Mouse (Mus musculus) embryonic facial prominence, embryonic 13.5 days (tissue): ENCODE data around the gene Lhcgr. TPM values are rescaled to one million over a fixed set of nuclear protein-coding genes. Genes with fewer than 3 reads are reported as not detected.
A peak's percentile ranks its signal among the peaks of the same experiment; 100 is the strongest.

Experiments used
- ATAC-seq: fragments of 200-750 bp; cut with Nextera tagmentation; 2 replicates; pipeline ENCODE4 v1.8.0; 2017; ENCODE audit warnings: low read depth; ENCODE audit not compliant: insufficient number of reproducible peaks, insufficient read depth, low FRiP score, low TSS enrichment
- H3K27ac ChIP-seq: fragments of 300-500 bp; sonication (generic); 2 replicates; pipeline ENCODE4 v1.5.1; 2015; ENCODE audit warnings: moderate library complexity, mild to moderate bottlenecking, inconsistent platforms
- H3K27me3 ChIP-seq: fragments of 300-500 bp; sonication (generic); 2 replicates; pipeline ENCODE4 v1.6.1; 2015; ENCODE audit warnings: mild to moderate bottlenecking, inconsistent platforms
- H3K36me3 ChIP-seq: fragments of 300-500 bp; sonication (generic); 2 replicates; pipeline ENCODE4 v1.6.1; 2015; ENCODE audit warnings: mild to moderate bottlenecking, inconsistent platforms
- H3K4me1 ChIP-seq: fragments of 300-500 bp; sonication (generic); 2 replicates; pipeline ENCODE4 v1.6.1; 2015; ENCODE audit warnings: inconsistent platforms
- H3K4me2 ChIP-seq: fragments of 300-500 bp; sonication (generic); 2 replicates; pipeline ENCODE4 v1.6.1; 2015; ENCODE audit warnings: moderate library complexity, mild to moderate bottlenecking, inconsistent platforms
- H3K4me3 ChIP-seq: fragments of 300-500 bp; sonication (generic); 2 replicates; pipeline ENCODE4 v1.5.1; 2015; ENCODE audit warnings: mild to moderate bottlenecking, inconsistent platforms
- H3K9ac ChIP-seq: fragments of 300-500 bp; sonication (generic); 2 replicates; pipeline ENCODE4 v1.6.1; 2015; ENCODE audit warnings: mild to moderate bottlenecking, inconsistent platforms
- H3K9me3 ChIP-seq: fragments of 300-500 bp; sonication (generic); 2 replicates; pipeline ENCODE4 v1.6.1; 2016; ENCODE audit warnings: inconsistent platforms
- WGBS: fragments of 180-500 bp; shearing (Covaris S2); methylation state at CpG from one replicate; pipeline ENCODE4 v1.1.7; 2015; ENCODE audit warnings: mixed read lengths; 5-methylcytosine and 5-hydroxymethylcytosine counted together
- polyA plus RNA-seq: library from polyadenylated mRNA; unstranded; fragments of >200 nt; fragmentation: Nextera tagmentation; extraction: Ambion mirVana; gene quantifications from 2 replicates; pipeline ENCODE4 v1.2.1, GENCODE M21; 2015

The Lhcgr gene
- polyA plus RNA-seq, 1 experiment from 2014 or later = 0.10 TPM

- Histone ChIP-seq H3K9me3 (no peaks in the 10 kb centered on the region), H3K4me2 (no peak overlapping the region), H3K4me1 (peaks cover under 1% of the 10 kb centered on the region; the same call in 1 of the 2 replicates), H3K4me3 (no peak overlapping the region), H3K36me3 (no peaks in the 10 kb centered on the region), H3K27ac (no peak overlapping the region), H3K9ac (no peak overlapping the region), H3K27me3 (no peaks in the 10 kb centered on the region)
- no peak for ATAC-seq
- WGBS = 27% methylated on average over 6 of the region's 6 CpGs
These were observed 89.4 kb downstream of the Lhcgr start for GRCm38 (mm10) chr17:88702345-88702744.

- no peak overlapping the region for H3K4me2 ChIP-seq
- H3K9me3 ChIP-seq = no peaks in the 10 kb centered on the region
- H3K36me3 ChIP-seq = no peaks in the 10 kb centered on the region
- ATAC-seq = no peak
- no peaks in the 10 kb centered on the region for H3K27me3 ChIP-seq
- H3K27ac ChIP-seq = no peak overlapping the region
- H3K9ac ChIP-seq = no peak overlapping the region
- H3K4me1 ChIP-seq = peaks cover 10% of the 10 kb centered on the region; the same call in 1 of the 2 replicates
- no peak overlapping the region for H3K4me3 ChIP-seq
These were observed 90.9 kb downstream of the Lhcgr start for GRCm38 (mm10) chr17:88700901-88701300.

GRCm38 (mm10) chr17:88696656-88697333 is 95.0 kb downstream of the Lhcgr start:
- Histone ChIP-seq H3K4me3 (no peak overlapping the region), H3K4me2 (peak overlapping the region; percentile 37), H3K36me3 (no peaks in the 10 kb centered on the region), H3K9me3 (no peaks in the 10 kb centered on the region), H3K27ac (peak overlapping the region; percentile 55; the same call in 1 of the 2 replicates), H3K9ac (no peak overlapping the region), H3K4me1 (peaks cover 10% of the 10 kb centered on the region; the same call in 1 of the 2 replicates), H3K27me3 (0 out of 2 replicates have a peak, but pooled peaks cover 5% of the 10 kb centered on the region)
- WGBS = 33% methylated on average over 9 of the region's 9 CpGs
- peak; percentile 43; the same call in 1 of the 2 replicates for ATAC-seq

GRCm38 (mm10) chr17:88688226-88688625 is 103.6 kb downstream of the Lhcgr start:
- ATAC-seq = no peak
- Histone ChIP-seq H3K27me3 (no peaks in the 10 kb centered on the region), H3K4me2 (no peak overlapping the region), H3K4me3 (no peak overlapping the region), H3K36me3 (no peaks in the 10 kb centered on the region), H3K9ac (no peak overlapping the region), H3K27ac (no peak overlapping the region), H3K9me3 (no peaks in the 10 kb centered on the region), H3K4me1 (no peaks in the 10 kb centered on the region)
- 57% methylated on average over 11 of the region's 11 CpGs for WGBS

GRCm38 (mm10) chr17:88675310-88676309 is 116.2 kb downstream of the Lhcgr start:
- H3K27me3 ChIP-seq = no peaks in the 10 kb centered on the region
- no peak for ATAC-seq
- WGBS = 90% methylated on average over 23 of the region's 23 CpGs

GRCm38 (mm10) chr17:88670800-88671199 is 121.0 kb downstream of the Lhcgr start:
- Histone ChIP-seq H3K9ac (no peak overlapping the region), H3K36me3 (no peaks in the 10 kb centered on the region), H3K4me1 (peaks cover 17% of the 10 kb centered on the region), H3K27me3 (no peaks in the 10 kb centered on the region; the same call in 1 of the 2 replicates), H3K27ac (no peak overlapping the region), H3K9me3 (no peaks in the 10 kb centered on the region), H3K4me3 (no peak overlapping the region), H3K4me2 (no peak overlapping the region)
- ATAC-seq = no peak
- WGBS = 13% methylated on average over 4 of the region's 4 CpGs

More at GRCm38 (mm10) chr17:88675310-88676309, 116.2 kb downstream of the Lhcgr start:
- Histone ChIP-seq H3K36me3 (no peaks in the 10 kb centered on the region), H3K9me3 (no peaks in the 10 kb centered on the region), H3K4me1 (peaks cover 3% of the 10 kb centered on the region), H3K27ac (no peak overlapping the region), H3K4me3 (no peak overlapping the region), H3K4me2 (no peak overlapping the region), H3K9ac (no peak overlapping the region)

GRCm38 (mm10) chr17:88669921-88670320 is 121.9 kb downstream of the Lhcgr start:
- H3K4me1 ChIP-seq = peaks cover 17% of the 10 kb centered on the region
- ATAC-seq = no peak
- H3K9ac ChIP-seq = no peak overlapping the region
- H3K9me3 ChIP-seq = no peaks in the 10 kb centered on the region
- WGBS = 16% methylated on average over 2 of the region's 2 CpGs
- no peaks in the 10 kb centered on the region for H3K36me3 ChIP-seq
- no peak overlapping the region for H3K4me2 ChIP-seq
- H3K4me3 ChIP-seq = no peak overlapping the region
- no peak overlapping the region; the same call in 1 of the 2 replicates for H3K27ac ChIP-seq
- no peaks in the 10 kb centered on the region; the same call in 1 of the 2 replicates for H3K27me3 ChIP-seq

GRCm38 (mm10) chr17:88668452-88668851 is 123.3 kb downstream of the Lhcgr start, which contains the start of gene Gtf2a1l:
Gtf2a1l (plus strand) TSS chr17:88668660.
- H3K9ac ChIP-seq = no peak within 1 kb of the TSS
- H3K9me3 ChIP-seq = no peaks in the 10 kb centered on the region
- no peak within 1 kb of the TSS for H3K27ac ChIP-seq
- H3K36me3 ChIP-seq = no peaks in the 10 kb centered on the region
- no peaks in the 10 kb centered on the region; the same call in 1 of the 2 replicates for H3K27me3 ChIP-seq
- peak within 1 kb of the TSS; percentile 50 for H3K4me2 ChIP-seq
- WGBS = 34% methylated on average over 21 of the region's 21 CpGs
- peaks cover 17% of the 10 kb centered on the region for H3K4me1 ChIP-seq
- peak within 1 kb of the TSS; percentile 4; the same call in 1 of the 2 replicates for H3K4me3 ChIP-seq
- no peak for ATAC-seq

Other genes starting within 250 kb of the Lhcgr start
- 8.2 and 9.6 TPM in 2 replicates for gene Ston1, start 194.3 kb downstream of the Lhcgr start, polyA plus RNA-seq
- gene Gtf2a1l, start 123.3 kb downstream of the Lhcgr start, polyA plus RNA-seq = 0.39 TPM in 1 of 2 replicates, not detected in the other